Mouse (Mus musculus): ENCODE data around the gene Anks1b.

Anks1b gene

DNA sequence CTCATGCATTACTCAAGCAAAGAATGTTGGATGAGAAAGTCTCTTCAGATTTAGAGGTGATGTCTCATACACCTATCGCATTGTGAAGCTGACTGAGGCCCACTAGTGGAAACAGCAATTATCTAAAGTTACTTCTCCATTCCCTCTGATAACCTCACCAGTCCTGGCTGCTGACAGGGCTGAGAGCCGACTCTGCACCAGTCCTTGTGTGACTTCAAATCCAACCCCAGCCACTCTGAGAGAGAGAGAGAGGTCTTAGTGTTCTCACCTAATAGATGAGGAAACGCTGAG is 991.2 kb downstream of the Anks1b start:
- no peak for DNase-seq (ENCODE audit: low spot score)

DNA sequence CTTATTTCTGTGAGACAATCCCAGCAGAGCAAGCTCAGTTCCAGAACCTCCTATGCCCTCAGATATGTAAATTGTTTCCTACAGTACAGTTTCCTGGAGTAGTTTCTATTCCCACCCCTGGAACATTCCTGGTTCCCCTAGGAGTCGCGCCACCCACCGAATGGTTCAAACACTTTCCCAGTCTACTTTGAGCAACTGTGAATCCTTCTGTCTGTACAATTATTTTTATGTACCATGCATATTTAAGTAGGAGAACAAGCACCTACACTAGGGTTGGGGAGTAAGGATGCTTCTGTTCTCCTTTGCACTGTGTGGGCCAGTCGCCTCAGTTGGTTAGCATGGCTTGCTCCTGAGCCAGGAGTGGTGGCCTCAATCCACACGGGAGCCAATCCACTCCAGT is 999.9 kb downstream of the Anks1b start:
- no peak for DNase-seq (ENCODE audit: low spot score)

DNA sequence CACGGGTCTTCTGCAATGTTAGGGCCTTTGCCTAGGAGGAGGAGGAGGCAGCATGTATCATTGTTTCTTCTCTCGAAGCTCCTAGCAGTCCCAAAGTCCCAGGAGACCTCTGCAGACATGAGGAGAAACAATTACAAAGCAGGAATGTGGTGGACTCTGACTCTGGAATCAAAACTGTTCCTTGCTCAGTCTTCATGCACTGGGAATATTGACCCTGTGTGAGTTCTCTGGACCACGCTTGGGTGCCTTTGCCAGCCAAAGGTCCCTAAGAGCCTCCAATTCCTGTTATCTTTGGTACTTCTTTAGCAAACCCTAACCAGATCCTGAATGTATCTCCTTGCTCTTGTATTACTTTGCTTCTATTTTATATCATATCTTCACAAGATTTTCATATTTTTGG is 1000.9 kb downstream of the Anks1b start:
- no peak for DNase-seq (ENCODE audit: low spot score)

DNA sequence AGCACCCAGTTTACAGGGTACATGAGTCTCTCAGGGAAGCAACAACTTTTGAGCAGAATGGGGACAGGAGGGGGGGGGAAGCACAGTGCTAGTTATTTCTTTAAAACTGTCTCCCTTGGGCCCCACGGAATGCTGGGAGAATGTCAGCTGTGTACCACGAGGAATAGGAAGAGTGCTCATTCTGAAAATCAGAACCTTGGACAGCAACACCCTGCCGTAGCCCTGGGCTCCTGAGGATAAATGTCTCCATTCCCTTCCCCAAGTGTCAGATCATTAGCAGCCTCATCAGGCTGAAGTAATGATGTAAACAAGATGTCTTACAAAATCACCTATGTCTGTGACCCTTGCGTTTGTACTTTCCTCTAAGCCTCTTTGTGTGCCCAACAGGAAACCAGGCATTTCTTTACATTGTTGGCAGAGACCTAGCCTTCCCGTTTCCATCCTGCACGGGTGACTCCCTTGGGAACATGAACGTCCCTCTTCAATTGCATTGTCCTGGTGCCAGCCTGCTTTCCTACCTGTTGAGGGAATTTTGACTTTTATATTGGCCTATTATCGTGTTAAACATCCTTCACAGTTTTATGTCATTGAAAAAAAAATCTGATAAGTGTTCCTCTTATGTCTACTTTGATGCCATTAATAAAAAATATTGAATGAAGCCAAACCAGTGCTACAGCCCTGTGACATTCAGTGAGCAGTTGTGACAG is 1007.7 kb downstream of the Anks1b start:
- no peak for DNase-seq (ENCODE audit: low spot score)

DNA sequence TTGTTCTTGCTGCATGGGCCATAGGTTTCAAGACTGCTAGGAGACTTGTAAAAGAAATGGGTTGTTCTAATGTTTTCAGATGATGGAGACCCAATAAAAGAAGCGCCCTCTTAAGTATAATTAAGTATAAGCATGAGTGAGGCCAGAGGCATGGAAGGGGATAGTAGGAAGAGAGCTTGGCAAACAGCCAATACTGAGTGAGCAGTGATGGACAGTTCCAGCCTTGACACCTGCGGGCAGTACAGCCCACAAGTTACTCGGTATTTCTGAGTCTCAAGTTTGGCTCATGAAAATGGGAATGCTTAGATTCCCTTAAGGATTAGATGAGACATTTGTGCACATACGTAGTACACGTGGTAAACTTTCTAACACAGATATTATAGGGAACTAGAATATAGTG is 1016.3 kb downstream of the Anks1b start:
- DNase-seq (ENCODE audit: low spot score), result no peak

DNA sequence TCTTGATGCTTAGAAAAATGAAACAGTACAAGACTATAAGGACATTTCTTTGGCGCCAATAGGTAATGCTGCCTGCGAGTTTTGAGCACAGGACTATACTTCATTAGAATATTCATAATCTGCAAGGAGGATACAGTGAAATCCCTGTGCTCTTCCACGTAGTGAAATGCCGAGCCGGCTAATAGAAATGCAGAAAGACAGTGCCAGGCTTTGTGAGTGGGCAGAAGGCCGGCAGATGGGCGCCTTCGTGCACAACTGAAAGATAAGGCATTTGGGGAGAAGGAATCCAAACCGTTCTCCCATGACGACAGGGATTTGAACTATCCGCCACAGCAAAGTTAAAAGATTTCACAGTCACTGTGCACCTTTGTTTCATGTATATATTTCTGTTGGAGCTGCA is 1019.4 kb downstream of the Anks1b start:
- DNase-seq (ENCODE audit: low spot score), result no peak

DNA sequence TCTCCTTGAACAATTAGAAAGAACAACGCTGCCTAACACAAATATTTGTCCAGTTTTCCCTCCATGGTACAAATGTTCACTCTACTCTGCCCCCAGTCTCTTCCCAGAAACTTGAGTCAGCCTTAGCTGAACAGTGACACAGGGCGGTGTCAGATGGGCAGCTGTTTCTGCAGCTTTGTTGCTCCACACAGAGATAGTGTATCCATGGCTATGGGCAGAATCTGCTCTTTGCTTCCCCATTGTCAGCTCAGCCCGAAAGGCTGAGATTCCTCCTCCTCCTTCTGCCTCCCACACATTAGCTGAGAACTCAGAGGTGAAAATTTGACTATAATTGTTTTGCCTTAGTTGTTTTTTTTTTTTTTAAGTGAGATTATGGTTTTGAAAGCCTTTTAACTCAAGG is 1024.6 kb downstream of the Anks1b start:
- DNase-seq (ENCODE audit: low spot score), result no peak

DNA sequence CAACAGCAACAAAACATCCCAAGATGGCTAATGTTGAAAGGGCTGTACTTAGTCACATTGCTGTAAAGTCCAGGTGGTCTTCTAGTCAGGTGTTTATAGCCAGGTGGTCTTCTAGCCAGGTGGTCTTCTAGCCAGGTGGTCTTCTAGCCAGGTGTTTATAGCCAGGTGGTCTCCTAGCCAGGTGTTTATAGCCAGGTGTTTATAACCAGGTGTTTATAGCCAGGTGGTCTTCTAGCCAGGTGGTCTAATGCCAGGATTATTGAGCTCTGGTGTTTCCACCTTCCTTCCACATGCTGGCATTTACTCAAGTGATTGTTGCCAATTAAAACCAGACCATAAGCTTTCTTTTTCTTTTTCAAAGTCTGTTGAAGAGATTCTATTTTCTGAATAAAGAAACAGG is 1030.9 kb downstream of the Anks1b start:
- DNase-seq (ENCODE audit: low spot score), result no peak

DNA sequence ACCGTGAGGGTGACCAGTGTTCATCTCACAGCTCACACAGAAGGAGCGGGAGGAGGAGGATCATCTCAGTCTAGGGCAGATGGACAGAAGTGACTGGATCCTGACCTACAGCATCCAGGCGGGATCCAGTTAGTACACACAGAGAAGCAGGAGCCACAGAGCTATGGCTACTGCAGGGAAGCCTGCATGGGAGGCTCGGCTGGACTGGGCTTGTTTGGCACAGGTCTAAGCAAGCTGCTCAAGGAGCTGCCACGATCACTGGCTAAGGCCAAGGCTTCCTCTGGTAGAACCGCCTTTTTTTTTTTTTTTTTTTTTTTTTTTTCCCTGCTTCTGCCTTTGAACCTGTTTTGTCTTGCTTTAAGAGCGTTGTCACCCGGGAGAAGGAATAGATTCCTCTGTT is 1034.1 kb downstream of the Anks1b start:
- no peak for DNase-seq (ENCODE audit: low spot score)

DNA sequence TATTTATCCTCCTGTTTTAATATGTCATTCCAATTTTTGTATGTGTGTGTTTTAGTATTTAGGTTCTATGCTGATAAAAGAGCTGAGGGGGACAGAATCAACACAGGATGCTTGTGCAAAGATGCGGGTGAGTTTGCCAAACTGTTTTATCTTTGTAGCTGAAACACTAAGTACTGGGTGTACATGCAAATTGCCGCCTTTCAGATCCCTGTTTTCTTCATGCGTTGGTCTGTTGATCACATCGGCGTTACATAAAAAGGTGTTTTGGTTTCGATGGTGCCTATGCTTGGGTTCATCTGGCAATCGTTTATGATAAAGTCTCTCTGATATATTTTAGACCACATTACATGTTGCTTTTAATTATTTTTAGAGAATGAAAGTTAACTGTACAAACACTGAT is 1050.2 kb downstream of the Anks1b start:
- DNase-seq (ENCODE audit: low spot score), result no peak

DNA sequence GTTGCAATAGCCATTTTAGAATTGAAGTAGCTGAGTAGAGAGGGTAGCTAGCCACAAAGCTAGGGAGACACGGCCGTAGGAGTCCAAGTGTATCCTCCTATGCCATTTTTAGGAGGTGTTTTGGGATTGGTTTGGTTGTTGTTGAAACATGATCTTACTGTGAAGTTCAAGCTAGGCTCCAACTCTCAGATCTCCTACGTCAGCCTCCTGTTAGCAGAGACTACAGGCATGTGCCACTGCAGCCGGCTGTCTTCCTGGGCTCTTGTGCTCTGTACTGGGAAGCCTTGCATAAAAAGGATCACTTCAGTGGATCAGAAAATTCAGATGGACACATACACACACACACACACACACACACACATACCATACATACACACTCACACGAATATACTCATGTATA is 1059.8 kb downstream of the Anks1b start:
- no peak for DNase-seq (ENCODE audit: low spot score)

DNA sequence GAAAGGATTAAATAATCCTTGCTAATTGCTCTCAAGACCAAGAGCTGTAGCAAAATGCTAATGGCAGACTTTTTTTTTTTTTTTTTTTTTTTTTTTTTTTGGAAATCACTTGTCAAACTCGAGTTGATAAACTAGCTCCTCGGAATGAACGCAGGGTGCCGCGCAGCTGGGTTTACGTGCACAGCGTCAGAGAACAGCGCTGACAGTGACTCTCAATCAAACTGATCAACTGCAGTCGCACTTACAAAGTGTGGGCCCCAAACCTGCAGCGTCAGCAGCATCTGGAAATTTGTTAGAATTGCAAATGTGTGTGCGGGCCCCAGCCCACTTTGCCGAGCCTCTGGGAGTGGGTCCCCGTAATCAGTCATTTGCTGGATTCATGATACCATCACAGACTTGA is 1061.4 kb downstream of the Anks1b start:
- DNase-seq (ENCODE audit: low spot score), result no peak

DNA sequence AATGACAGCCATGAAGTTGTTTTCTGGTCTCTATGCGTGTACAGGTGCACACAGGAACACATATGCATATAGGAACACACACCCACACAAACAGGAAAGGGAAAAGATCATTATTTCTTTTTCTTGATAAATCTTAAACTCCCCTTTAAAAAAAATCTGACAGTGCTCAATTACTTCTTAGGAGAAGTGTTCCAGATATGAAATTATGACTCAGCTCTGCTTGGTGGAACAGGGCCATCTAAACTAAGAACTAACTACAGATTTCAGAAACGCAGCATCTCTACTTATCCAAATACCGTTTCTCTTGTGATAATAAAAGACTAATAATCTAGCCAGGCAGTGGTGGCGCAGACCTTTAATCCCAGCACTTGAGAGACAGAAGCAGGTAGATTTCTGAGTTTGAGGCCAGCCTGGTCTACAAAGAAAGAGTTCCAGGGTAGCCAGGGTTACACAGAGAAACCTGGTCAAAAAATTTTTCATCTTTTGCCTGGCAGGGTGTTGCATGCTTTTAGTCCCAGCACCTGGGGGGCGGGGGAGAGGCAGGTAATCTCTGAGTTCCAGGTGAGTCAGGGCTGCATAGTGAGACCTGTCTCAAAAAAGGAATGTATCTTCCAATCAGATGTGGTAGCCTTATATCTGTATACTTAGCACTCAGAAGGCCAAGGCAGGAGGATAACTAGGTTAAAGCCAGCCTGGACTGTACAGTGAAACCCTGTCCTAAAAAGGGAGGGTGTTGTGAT is 1064.6 kb downstream of the Anks1b start:
- DNase-seq (ENCODE audit: low spot score), result no peak

DNA sequence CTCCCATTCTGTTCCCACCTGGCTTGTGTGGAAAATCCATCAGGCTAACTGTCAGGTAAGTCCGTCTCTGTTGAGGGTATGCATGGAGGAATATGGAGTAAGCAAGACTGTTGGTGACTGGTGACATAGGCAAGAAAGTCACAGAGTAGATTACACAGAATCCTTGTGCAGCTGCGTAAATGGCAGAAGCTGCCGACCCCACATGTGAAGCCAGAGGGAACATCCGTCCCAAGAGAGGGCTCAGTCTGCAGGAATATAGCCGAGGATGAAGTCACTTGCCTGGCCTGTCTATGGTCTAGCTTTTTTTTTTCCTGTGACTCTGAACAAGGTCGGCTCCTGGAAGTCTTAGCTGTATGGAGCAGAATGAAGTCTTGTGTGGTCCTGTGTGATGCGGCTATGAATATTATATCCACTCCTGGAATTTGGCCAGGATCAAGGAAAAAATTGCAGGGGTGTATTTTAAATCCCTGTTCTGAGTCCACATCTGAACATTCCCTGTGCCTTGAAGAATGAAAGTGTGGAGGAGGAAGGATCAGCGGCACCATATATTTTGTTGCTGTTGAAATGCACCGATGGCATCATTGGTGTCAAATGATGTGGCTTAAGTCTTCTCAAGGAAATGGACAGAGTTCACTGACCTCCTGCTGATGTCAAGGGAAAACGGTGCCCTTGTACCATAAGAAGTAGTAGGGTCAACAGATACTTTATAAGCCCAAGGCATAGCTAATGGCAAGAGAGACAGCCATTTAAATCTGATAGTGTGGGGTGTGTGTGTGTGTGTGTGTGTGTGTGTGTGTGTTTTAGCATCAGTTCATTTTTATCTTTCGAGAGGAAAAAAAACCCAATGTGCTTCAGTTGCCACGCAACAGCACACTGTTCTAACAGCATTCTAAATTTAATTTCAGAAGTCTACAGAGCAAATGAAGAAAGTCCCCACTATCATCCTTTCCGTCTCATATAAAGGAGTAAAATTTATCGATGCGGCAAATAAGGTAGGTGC is 1067.5 kb downstream of the Anks1b start:
- DNase-seq (ENCODE audit: low spot score), result no peak

DNA sequence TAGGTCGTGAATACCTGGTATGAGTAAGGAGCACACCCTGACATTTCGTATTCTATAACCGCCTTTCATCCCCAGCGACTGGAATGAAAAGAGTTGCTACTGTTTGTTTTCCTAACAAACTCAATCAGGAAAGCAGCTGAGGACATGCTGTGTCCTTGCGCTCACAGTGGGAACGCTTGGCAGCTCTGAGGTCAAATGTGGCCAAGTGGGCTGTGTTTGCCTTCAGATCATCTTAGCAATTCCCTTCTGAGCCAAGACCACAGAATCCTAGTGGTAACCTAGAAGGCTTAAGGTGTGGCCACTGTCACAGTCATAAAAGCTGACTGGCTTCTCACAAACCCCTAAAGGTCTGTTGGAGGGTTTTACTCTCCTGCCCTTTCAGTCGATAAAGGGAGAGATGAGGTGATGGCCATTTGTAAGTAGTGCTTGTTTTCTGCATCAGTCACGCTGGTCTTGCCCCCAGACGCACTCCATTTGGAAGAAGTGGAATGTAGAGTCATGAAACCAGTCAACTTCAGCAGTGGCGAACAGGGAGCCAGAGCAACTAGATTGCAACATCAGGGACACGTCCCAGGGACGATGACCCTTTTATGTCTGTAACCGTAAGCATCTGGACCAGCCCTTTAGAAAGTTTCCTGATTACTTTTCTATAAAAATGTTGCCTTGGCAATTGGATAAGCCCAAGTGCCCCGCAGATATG is 1068.8 kb downstream of the Anks1b start:
- no peak for DNase-seq (ENCODE audit: low spot score)

DNA sequence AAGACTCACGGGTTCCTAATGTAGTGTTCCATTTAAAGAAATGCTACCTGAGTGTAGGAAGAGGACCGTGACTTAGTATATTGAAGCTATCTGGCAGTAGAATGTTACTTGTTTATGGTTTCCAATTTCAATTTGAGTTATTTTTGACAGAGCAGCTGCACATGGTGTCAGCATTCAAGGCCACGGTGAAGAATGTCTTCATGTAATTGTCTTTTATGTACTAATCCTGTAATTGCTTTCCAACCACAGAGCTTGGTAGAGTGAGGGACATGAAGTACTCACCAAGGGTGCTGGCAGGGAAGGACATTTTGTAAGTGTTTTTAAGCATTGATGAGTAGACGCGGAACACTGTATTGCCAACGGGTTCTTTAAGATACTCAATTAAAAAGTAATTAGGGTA is 1073.7 kb downstream of the Anks1b start:
- DNase-seq (ENCODE audit: low spot score), result no peak

DNA sequence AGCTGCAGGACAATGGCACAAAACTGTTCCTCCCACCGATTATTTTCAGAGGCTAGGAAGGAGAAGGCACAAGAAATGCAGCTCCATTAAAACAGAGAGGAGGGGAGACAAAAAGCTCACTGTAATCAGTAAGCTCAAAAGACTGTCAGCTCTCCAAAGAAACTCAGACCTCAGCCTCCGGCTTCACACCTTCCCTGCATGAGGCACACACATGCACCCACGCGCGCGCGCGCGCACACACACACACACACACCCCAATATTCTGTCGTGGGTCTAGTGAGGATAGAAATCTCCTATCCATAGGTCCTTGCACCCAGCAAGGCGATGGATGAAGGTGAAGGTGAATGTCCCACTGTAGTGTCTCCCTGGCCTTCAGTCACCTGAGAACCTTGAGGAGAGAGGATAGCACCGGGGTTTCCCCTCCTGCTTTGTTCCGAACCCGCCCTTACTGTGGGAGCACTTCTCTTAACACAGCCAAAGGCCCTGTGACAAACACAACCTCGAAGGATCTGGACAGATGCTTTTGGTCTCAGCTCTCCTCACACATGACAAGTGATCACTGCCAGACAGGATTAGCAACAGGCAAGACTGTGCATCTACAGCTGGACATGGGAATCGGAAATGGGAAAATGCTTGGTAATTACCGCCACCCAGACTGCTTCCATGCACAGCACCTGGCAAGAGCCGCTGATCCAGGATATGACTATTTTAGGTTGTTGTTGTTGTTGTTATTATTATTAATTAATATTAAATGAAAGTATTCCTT is 1074.5 kb downstream of the Anks1b start:
- DNase-seq (ENCODE audit: low spot score), result no peak

DNA sequence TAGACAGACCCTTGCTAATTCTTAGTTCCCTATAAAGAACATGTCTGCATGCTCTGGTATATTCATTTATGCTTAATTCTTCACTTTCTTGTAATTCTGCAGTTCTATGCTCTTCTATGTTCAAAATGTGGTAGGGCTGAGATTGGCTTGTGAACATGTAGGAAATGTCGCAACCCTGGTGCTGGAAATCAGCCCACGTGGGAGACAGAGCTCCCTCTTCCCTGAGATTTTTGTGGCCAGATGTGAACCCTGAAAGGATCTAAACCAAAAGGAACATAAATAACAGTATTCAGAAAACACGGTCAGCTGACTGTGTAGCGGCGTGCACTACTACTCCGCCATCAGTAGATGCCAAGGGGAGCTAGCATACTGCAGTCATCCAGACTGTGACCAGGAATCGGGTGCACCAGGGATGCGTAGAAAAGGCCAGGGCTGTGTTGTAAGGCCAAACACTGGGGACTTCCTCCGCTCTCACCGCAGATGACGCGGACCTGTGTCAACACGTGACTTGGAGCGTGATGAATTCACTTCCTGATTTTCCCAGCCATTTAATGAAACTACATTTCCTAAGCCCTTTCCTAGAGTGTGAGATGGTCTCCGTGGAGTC is 1079.9 kb downstream of the Anks1b start:
- peak; percentile 27 for DNase-seq (ENCODE audit: low spot score)

DNA sequence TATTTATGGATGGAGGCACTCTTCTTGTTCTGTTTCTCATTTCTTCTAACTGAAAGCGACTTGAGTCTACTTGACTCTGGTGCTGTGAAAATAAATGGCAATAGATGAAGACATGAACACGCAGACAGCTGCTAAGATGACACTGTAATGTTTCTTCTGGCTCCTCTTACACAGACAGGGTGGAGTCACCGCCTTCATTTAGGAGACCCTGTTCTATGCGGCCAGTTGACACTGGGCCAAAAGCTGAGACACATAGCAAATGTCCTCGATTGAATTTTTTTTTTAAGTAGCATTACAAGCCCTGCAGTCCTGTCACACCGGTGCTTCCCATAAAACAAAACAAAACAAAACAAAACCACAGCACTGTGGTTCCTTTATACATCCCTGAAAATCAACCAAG is 1080.5 kb downstream of the Anks1b start:
- no peak for DNase-seq (ENCODE audit: low spot score)

DNA sequence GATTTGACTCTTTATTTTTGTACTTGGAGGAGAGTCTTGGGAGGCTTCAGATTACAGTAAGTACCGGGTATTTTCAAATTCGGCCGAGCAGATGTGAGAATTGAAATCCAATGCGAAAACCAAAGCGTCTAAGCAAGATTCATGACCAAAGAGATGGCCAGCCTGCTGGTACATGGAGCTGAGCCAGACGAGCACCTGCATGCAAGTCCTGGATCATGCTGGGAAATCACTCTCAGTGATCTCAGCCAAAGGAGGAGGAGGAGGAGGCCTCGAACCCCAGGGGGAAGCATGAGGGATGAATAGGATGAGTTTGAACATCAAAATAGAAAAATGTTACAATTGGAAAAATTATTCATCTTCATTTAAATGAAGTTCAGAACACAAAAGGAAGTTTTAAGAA is 1087.1 kb downstream of the Anks1b start:
- no peak for DNase-seq (ENCODE audit: low spot score)

DNA sequence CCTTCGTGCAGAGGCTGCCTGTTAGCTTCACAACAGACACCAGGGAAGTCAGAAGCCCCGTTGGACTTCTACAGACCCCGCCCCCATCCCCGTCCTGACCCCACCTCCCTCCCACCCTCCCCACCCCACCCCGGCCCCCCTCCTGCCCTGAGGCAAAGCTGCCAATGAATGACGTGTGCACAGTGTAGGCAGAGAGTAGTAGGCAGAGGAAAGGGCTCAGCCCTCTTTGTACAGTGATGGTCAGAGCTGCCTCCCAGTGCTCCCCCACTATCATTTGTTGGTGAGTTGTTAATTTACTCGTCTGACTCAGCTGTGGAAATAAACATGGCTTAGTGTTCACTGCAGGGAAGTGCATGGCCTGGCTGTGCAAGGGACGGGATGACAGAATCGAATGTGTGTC is 1091.2 kb downstream of the Anks1b start:
- DNase-seq (ENCODE audit: low spot score), result peak; percentile 34

Data from MN1 (cell line).